Mouse (Mus musculus) E14TG2a.4 (cell line): ENCODE data around the gene Tob1.

Experiments
- CTCF ChIP-seq: conservative IDR thresholded peaks from 2 replicates; pipeline ENCODE4 v1.5.1; 2014; ENCODE audit warnings: low read length
- NANOG ChIP-seq: IDR thresholded peaks from 2 replicates; pipeline ENCODE4 v1.6.1; 2014; ENCODE audit warnings: borderline replicate concordance, low read length, mixed read lengths
- POU5F1 ChIP-seq: IDR thresholded peaks from 2 replicates; pipeline ENCODE4 v1.6.1; 2014; ENCODE audit warnings: low read length, borderline replicate concordance

- TF ChIP-seq CTCF (no peak), NANOG (no peak), POU5F1 (no peak)
Observed at GRCm38 (mm10) chr11:94177841-94178585, 33.2 kb upstream of the Tob1 start.
